Mouse (Mus musculus) cortical plate, adult 2 months (tissue): ENCODE data around the gene Ndufb8.

Experiments
- CTCF ChIP-seq: fragments of 200-500 bp; IDR thresholded peaks from 2 replicates; pipeline ENCODE4 v1.5.1; 2011; ENCODE audit warnings: mild to moderate bottlenecking, control low read depth, low read length; ENCODE audit not compliant: insufficient read depth; ENCODE audit errors: extremely low read depth
- POLR2A ChIP-seq: fragments of 200-500 bp; IDR thresholded peaks from 2 replicates; pipeline ENCODE4 v1.6.1; 2011; ENCODE audit warnings: mild to moderate bottlenecking, low read length, control low read depth; ENCODE audit not compliant: insufficient read depth; ENCODE audit errors: extremely low read depth

- TF ChIP-seq CTCF (no peak), POLR2A (no peak)
These were observed 56.3 kb downstream of the Ndufb8 start for GRCm38 (mm10) chr19:44498936-44499335.
